Mouse (Mus musculus) skeletal muscle tissue, adult 2 months (tissue): Measurements from ENCODE around the gene Marco.
A peak's percentile ranks its signal among the peaks of the same experiment; 100 is the strongest.

ENCODE experiments used
- DNase-seq: peaks from one replicate; pipeline ENCODE4 v3.0.0-alpha.2; 2012; ENCODE audit warnings: low read depth, low spot score

The Marco gene

GRCm38 (mm10) chr1:120504924-120505323 is at the start of gene Marco:
Gene Marco (minus strand): TSS chr1:120505024.
- DNase-seq = no peak

GRCm38 (mm10) chr1:120539506-120540029 is 34.7 kb upstream of the Marco start:
- DNase-seq = no peak

GRCm38 (mm10) chr1:120536998-120537397 is 32.2 kb upstream of the Marco start:
- no peak for DNase-seq

GRCm38 (mm10) chr1:120535919-120536318 is 31.1 kb upstream of the Marco start:
- no peak for DNase-seq

- no peak for DNase-seq
Observed at GRCm38 (mm10) chr1:120532321-120532916, 27.6 kb upstream of the Marco start.

- DNase-seq = no peak
Observed at GRCm38 (mm10) chr1:120531770-120532169, 26.9 kb upstream of the Marco start.

GRCm38 (mm10) chr1:120529881-120530280 is 25.1 kb upstream of the Marco start:
- DNase-seq = no peak

- no peak for DNase-seq
Observed at GRCm38 (mm10) chr1:120517618-120518017, 12.8 kb upstream of the Marco start.

- DNase-seq = no peak
Observed at GRCm38 (mm10) chr1:120510311-120510710, 5.5 kb upstream of the Marco start.

GRCm38 (mm10) chr1:120508976-120509375 is 4.2 kb upstream of the Marco start:
- DNase-seq = no peak

- DNase-seq = no peak
Observed at GRCm38 (mm10) chr1:120504046-120504710, 646 bp downstream of the Marco start.

- DNase-seq = no peak
Observed at GRCm38 (mm10) chr1:120501496-120501895, 3.3 kb downstream of the Marco start.

GRCm38 (mm10) chr1:120498036-120498435 is 6.8 kb downstream of the Marco start:
- no peak for DNase-seq

GRCm38 (mm10) chr1:120480937-120481336 is 23.9 kb downstream of the Marco start:
- no peak for DNase-seq

GRCm38 (mm10) chr1:120474825-120475224 is 30.0 kb downstream of the Marco start:
- no peak for DNase-seq

- peak; percentile 4 for DNase-seq
Observed at GRCm38 (mm10) chr1:120468891-120469290, 35.9 kb downstream of the Marco start.

- no peak for DNase-seq
Observed at GRCm38 (mm10) chr1:120467323-120467722, 37.5 kb downstream of the Marco start.

- no peak for DNase-seq
Observed at GRCm38 (mm10) chr1:120466751-120467150, 38.1 kb downstream of the Marco start.

GRCm38 (mm10) chr1:120459032-120459431 is 45.8 kb downstream of the Marco start:
- DNase-seq = no peak

- no peak for DNase-seq
Observed at GRCm38 (mm10) chr1:120458524-120458923, 46.3 kb downstream of the Marco start.

GRCm38 (mm10) chr1:120451486-120452270 is 53.1 kb downstream of the Marco start:
- no peak for DNase-seq

- no peak for DNase-seq
Observed at GRCm38 (mm10) chr1:120449662-120450061, 55.2 kb downstream of the Marco start.
